Mouse (Mus musculus): ENCODE measurements around the gene Zfp866.

Zfp866 gene

GRCm38 (mm10) chr8:69797661-69798060 lies 6.7 kb upstream of the Zfp866 start:
- in situ Hi-C loops (cut with MseI, MboI), result no loop called here

GRCm38 (mm10) chr8:69796721-69797345 lies 5.9 kb upstream of the Zfp866 start:
- in situ Hi-C loops (cut with MseI, MboI), result no loop called here

- in situ Hi-C loops (cut with MseI, MboI), result no loop called here
Measured at GRCm38 (mm10) chr8:69794901-69795300, 3.9 kb upstream of the Zfp866 start.

DNA sequence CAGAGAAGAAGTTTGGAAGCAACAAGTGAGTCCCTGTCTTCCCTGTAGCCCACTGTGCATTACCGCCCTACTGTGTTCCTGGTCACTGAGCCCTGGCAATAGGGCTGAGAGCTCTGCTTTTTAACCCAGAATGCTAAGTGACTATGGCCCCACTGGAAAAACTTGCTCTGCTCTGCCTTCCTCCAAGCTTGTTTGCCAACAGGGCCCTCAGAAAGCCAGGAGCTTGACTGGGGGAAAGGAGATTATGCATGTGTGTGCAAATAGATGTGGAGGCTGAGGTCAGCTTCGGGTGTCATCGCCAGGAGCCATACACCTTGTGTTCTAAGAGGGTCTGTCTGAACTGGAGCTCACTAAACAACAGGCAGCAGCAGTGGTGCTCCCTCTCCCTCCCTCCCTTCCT lies 3.1 kb upstream of the Zfp866 start:
- in situ Hi-C loops (cut with MseI, MboI), result no loop called here

GRCm38 (mm10) chr8:69793666-69794065 lies 2.7 kb upstream of the Zfp866 start:
- in situ Hi-C loops (cut with MseI, MboI), result no loop called here

DNA sequence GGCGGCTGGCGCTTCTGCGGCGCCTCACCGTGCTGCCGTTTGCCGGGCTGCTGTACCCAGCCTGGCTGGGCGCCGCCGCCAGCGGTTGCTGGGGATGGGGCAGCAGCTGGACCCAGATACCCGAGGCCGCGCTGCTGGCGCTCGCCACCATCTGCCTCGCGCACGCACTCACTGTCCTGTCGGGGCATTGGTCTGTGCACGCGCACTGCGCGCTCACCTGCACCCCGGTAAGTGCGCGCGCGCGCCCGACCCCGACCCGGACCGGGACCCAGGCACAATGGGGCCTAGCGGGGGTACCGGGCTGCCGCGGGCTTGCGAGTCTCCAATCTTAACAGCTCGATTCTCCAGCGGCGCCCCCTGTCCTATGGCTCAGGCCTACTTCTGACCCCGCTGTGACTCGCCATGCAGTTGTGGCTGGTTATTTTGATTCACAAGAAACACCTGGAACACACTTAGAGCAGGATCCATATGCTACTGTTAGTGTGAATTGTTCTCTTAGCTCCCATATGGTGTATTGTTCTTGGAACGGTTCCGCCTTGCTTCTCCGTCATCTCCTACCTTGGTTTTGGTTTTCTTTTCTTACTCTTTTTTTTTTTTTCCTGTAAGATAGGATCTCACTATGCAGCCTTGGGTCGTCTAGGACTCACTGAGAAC lies 564 bp upstream of the Zfp866 start:
- in situ Hi-C loops (cut with MseI, MboI), result no loop called here

DNA sequence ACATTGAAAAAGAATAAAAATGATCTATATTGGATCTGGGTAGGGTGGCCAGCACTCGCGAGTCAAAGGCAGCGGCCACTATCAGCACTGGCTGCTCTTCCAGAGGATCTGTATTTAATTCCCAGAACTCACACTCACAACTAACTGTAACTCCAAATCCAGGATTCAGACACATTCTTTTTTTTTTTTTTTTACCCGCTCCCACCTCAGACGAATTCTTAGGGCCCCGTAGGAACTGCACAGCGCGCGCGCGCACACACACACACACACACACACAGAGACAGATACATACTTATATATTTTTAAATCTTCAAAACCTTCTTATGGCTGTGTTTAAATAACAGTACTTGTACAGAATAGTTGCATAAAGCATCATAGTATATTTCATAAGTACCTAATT lies 614 bp downstream of the Zfp866 start:
- in situ Hi-C loops (cut with MseI, MboI), result no loop called here

DNA sequence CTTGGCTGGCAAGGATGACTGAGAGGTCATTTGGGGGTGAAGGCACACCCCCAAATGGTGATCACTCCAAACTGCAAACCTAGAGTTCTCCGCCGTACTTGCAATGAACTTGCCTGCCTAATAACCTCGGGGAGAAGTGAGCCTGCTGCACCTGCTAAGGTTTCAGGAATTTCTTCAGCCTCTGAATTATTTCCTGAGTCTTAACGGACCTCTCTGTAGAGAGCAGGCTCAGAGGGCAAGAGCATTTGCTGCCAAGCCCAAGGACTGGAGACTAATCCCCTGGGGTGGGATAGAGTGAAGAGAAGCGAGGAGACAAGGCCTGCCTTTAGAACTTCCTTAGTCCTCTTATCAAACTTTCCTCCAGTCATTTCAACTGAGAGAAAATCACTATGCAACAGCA lies 1.2 kb downstream of the Zfp866 start:
- in situ Hi-C loops (cut with MseI, MboI), result no loop called here

- in situ Hi-C loops (cut with MseI, MboI), result no loop called here
Measured at GRCm38 (mm10) chr8:69789105-69789504, 1.9 kb downstream of the Zfp866 start.

- in situ Hi-C loops (cut with MseI, MboI), result no loop called here
Measured at GRCm38 (mm10) chr8:69777111-69777510, 13.9 kb downstream of the Zfp866 start.

- in situ Hi-C loops (cut with MseI, MboI), result no loop called here
Measured at GRCm38 (mm10) chr8:69775149-69775534, 15.8 kb downstream of the Zfp866 start.

- in situ Hi-C loops (cut with MseI, MboI), result no loop called here
Measured at GRCm38 (mm10) chr8:69774503-69775148, 16.4 kb downstream of the Zfp866 start, which contains the start of gene Gm20422. Gene Gm20422 (minus strand): TSS chr8:69774886.

GRCm38 (mm10) chr8:69772106-69772505 lies 18.9 kb downstream of the Zfp866 start:
- in situ Hi-C loops (cut with MseI, MboI), result no loop called here

- in situ Hi-C loops (cut with MseI, MboI), result no loop called here
Measured at GRCm38 (mm10) chr8:69771221-69771620, 19.8 kb downstream of the Zfp866 start.

DNA sequence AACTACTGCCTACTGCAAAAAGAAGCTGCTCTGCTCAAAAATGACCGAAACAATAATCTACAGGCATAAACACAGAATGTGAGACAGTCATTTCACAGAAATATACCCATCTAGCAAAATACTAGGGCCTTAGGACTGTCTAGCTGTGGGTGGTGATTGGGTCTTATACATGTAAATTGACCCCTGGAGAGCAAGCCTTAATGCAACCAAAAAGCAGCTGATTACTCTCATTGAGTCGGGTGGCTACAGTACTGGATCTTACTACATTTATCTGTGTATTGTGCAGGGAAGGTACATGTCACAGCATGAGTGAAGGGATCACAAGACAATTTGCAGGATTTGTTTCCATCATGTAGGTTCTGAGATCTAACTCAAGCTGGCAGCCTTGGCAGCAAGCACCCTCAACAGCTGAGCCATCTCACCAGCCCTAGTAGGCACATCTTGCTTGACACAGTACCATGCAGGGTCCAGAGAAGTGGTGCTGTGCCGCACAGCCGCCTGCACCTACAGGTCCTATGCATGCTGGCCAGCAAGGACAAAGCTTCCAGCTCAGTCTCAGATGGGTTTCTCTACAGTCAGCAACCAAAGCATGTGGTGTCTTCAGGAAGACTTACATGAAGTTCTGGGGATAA lies 29.0 kb downstream of the Zfp866 start:
- in situ Hi-C loops (cut with MseI, MboI), result no loop called here

DNA sequence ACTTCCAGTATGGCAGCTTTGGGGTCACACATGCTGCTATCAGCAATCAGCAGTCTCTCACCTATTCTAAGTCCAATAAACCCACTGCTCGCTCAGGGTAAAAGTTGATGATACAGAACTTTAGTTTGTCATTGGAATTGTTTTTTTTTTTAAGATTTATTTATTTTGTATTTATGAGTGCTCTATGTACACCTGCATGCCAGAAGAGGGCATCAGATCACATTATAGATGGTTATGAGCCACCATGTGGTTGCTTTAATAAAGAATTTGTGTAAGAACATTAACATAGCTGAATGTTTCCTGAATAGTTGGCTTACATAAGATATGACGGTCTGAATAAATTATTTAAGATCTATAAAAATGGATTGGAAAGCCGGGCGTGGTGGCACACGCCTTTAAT lies 32.7 kb downstream of the Zfp866 start:
- in situ Hi-C loops (cut with MseI, MboI), result no loop called here

GRCm38 (mm10) chr8:69752437-69752836 lies 38.5 kb downstream of the Zfp866 start:
- in situ Hi-C loops (cut with MseI, MboI), result no loop called here

DNA sequence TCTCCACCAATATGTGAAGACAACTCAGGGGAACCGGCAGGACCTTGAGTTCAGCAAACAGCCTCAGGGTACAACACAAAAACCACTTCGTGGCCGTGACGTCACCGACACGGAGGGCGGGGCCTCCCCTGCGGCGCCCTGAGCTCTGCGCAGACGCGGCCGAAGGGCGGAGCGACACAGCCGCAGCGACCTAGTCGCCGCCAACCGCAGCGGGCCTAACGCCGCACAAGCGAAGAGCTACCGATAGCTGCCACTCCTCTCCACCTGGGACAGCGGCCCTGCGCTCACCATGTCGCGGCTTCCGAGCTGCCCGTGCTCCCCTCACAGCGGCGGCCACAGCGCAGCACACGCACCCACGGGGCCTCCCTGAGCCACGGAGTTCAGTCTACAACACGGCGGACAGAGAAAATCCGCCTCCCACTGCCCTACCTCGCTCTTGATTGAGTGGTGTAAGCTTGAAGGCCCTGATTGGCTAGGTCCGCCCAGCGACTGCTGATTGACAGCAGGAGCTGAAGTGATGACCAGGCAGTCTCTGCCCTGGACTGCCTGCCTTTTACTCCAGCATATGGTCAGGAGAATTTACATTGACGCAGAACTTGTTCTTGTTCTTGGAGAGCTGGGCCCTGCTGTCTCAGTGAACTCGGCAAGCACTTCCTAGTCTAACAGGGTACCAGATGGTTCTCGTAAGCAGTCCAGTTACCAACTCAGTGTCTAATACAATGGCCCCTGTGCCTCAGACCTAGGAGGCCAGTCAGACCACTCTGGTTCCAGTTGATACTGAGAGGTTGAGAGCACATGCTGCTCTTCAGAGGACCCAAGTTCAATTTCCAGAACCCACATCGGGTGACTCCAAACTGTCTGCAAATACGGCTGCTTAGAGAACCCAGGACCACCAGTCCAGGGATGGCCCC lies 41.2 kb downstream of the Zfp866 start, which contains the start of gene Zfp963:
Gene Zfp963, minus strand, starts transcription at position 427 of the 911 bp plus-strand sequence.
- in situ Hi-C loops (cut with MseI, MboI), result no loop called here

GRCm38 (mm10) chr8:69741231-69741630 lies 49.7 kb downstream of the Zfp866 start:
- in situ Hi-C loops (cut with MseI, MboI), result no loop called here

DNA sequence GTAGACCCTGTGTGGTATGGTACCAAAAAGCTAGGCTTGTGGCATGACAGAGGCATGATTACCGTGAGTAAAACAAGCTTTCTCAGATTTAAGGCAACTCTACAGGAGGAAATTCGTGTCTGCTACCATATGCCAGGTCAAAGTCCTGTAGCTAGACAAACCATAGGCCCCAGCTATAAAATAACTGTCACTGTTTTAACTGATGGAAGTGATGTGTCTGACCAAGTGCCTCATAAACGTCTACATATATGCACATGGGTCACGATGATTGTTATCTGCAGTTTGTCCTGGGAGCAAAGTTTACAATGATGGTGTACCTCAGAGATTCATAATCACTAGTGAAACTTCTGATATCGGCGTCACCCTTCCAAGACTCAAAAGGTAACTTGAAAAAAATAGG lies 50.2 kb downstream of the Zfp866 start:
- in situ Hi-C loops (cut with MseI, MboI), result no loop called here

- in situ Hi-C loops (cut with MseI, MboI), result no loop called here
Measured at GRCm38 (mm10) chr8:69735495-69735894, 55.5 kb downstream of the Zfp866 start.

GRCm38 (mm10) chr8:69717232-69717580 lies 73.8 kb downstream of the Zfp866 start:
- in situ Hi-C loops (cut with MseI, MboI), result no loop called here

Measured in mouse trophoblast stem cell (cell line).